Mouse (Mus musculus) megakaryocyte, adult 5-6 weeks (primary cell): Measurements from ENCODE around the gene Tnpo3. TPM values are rescaled to one million over a fixed set of nuclear protein-coding genes. Genes with fewer than 3 reads are reported as not detected.
"Not testable (repeated sequence)": the region's sequence is repeated elsewhere in the genome, so short reads cannot be mapped to it uniquely, and the experiment has no call there.

Experiments
- ATAC-seq: 2 replicates; pipeline ENCODE4 v1.8.0; 2016; ENCODE audit warnings: mild to moderate bottlenecking, inconsistent platforms; ENCODE audit not compliant: poor library complexity, severe bottlenecking
- total RNA-seq, 2 experiments: library from RNA; stranded (forward) in 1 of 2; stranded (reverse) in 1 of 2; fragments of 153-499, 151-499 nt in 1 of 2; fragments of 221-1000, 200-1000 nt in 1 of 2; gene quantifications; 2 replicates each; pipeline versions ENCODE4 v1.2.3 to v1.2.4; 2015 to 2017

Gene Tnpo3
- total RNA-seq, 2 experiments from 2014 or later, result 50.3 to 54.6 TPM

- ATAC-seq, result no peak
Measured at GRCm38 (mm10) chr6:29622273-29622672, 12.6 kb upstream of the Tnpo3 start.

DNA sequence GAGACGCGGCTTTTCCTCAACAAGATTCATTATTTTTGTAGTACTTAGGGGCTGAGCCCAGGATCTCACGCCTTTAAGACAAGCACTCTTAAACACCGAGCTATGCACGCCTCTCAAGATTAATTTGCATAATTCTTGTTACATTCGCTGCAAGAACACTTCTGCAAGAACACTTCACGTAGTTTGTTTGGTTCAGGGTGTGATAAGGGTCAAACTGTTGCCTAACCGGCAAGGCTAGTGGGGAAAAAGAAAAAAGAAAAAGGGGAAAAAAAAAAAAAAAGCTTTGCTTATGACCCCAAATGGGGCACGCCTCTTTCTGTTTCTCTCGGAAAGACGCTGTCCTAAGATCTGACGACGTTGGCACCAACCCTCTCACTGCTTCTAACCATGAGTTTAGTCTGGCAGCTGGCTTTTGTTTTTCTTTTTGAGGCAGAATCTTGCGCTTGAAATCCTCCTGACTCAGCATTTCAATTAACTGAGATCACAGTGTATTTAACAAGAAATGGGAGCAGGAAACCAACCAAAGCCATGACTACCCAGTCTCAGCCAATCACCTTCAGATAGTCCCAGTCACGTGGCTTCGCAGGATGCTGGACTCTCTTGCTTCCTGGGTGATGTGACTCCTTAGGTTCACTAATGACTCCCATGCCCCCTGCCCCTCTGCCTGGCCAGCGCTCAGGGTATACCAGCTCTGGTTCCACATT is 11.3 kb upstream of the Tnpo3 start:
- no peak for ATAC-seq

DNA sequence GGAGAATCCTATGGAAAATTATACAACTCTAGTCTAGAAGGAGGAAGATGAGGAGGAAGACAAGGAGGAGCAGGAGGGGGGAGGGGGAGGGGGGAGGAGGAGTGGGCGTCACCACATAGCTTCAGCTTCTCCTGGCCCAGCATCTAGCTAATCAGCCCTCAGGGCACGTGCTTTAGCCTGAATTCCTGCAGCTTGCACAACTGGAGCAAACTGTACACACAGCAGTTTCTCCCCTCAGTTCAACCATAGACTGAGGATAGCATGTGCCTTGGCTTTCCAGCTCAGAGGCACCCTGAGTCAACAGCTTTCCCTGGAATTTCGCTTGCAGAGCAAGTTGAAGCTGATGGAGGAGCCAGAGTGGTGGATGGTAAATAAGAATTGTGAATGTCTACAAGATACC is 10.5 kb upstream of the Tnpo3 start:
- ATAC-seq, result no peak

DNA sequence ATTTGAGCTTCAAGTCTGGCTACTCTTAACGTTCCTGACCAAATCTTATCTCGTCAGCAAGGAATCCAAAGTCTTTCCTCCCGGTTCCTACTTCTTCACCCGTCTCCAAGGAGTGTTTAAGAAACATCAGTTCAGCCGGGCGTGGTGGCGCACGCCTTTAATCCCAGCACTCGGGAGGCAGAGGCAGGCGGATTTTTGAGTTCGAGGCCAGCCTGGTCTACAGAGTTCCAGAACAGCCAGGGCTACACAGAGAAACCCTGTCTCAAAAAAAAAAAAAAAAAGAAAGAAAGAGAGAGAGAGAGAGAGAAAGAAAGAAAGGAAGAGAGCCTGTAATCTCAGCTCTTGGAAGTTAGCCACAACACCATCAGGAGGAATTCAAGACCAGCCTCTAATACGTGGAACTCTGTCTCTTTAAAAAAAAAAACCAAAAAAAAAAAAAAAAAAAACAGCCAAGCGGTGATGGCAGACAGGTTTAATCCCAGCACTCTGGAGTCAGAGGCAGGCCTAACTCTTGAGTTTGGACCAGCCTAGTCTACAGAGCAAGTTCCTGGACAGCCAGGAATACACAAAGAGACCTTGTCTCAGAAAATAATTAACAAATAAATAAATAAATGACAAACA is 443 bp upstream of the Tnpo3 start:
- ATAC-seq, result not testable (repeated sequence)

- ATAC-seq, result no peak
Measured at GRCm38 (mm10) chr6:29600188-29600587, 9.5 kb downstream of the Tnpo3 start.

DNA sequence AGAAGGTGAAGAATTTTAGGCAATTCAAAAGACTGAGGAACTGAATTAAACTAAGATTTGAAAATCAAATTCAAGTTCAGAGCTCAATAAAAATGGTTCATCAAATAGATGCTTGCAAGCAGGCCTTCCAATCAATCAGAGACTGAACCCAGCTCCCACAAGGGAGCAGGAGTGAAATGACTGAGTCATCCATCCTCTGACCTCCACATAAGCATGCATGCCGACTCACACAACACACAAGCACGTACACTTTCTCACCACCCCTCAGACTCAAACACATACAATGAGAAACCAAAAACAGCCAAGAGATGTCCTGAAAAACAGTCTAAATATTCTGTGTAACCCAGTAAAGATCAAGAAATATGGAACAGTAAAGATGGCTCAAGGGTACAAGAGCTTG is 14.0 kb downstream of the Tnpo3 start:
- no peak for ATAC-seq

DNA sequence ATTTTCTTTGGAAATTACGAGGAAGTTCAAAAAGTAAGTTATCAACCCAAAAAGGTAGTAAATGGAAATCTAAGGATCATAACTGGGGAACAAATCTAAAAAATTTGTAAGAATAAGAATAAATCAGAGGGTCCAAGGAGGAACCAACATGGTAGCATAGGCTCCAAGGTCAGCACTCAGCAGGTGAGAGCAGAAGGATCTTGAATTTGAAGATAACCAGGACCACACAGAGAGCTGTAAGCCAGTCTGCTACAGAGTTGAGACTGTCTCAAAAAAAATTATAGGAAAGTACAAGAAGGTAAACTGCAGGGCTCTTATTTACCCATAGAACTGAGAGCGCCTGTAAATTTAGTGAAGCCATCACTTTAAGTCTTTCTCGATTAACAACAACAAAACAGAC is 28.5 kb downstream of the Tnpo3 start:
- no peak for ATAC-seq

GRCm38 (mm10) chr6:29580770-29581169 is 28.9 kb downstream of the Tnpo3 start:
- no peak for ATAC-seq

DNA sequence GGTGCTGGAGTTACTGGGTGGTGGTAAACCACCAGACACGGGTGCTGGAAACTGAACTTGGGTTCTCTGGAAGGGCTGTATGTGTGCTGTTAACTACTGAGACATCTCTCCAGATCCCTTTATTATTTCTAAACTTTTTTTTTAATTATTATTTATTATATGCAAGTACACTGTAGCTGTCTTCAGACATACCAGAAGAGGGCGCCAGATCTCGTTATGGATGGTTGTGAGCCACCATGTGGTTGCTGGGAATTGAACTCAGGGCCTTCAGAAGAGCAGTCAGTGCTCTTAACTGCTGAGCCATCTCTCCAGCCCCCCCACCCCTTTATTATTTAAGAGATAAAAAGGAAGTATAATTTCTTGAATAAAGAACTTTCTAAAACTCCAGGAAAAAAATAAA is 33.3 kb downstream of the Tnpo3 start:
- ATAC-seq, result not testable (repeated sequence)

- no peak for ATAC-seq
Measured at GRCm38 (mm10) chr6:29557112-29557511, 52.6 kb downstream of the Tnpo3 start.

DNA sequence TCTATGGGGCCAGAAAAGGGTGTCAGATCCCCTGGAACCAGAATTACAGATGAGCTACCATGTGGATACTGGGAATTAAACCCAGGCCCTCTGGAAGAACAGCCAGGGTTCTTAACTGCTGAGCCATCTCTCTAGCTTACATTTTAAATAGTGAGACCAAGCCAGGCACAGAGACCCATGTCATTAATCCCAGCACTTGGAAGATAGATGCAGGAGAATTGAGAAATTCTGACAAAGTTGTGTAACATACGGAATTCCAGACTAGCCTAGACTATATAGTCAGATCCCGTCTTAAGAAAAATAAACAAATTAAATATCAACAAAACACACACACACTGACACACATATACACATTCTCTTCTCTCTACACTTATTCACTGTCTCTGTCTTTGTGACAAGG is 57.2 kb downstream of the Tnpo3 start:
- ATAC-seq, result no peak

- ATAC-seq, result no peak
Measured at GRCm38 (mm10) chr6:29548086-29548485, 61.6 kb downstream of the Tnpo3 start.

DNA sequence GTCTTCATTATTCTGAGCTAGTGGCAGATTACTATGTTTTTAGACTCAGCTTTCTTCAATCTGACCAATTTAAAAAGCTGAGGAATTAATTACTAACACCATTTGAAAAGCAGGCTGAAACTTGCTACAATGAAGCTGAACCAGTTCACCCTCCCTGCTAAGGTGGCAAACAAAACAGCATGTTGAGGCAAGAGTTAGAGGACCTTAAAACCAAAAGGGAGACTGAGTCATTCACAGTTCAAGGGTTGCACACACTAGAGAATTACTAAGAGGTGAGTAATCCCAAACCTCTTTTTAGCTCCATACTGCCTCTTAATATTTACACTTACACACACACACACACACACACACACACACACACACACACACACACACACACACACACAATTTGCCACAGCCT is 62.1 kb downstream of the Tnpo3 start:
- no peak for ATAC-seq

GRCm38 (mm10) chr6:29545611-29546010 is 64.1 kb downstream of the Tnpo3 start:
- no peak for ATAC-seq

GRCm38 (mm10) chr6:29540956-29541355 is 68.7 kb downstream of the Tnpo3 start:
- ATAC-seq, result no peak

- no peak; the same call in 1 of the 2 replicates for ATAC-seq
Measured at GRCm38 (mm10) chr6:29540223-29540622, 69.5 kb downstream of the Tnpo3 start.

DNA sequence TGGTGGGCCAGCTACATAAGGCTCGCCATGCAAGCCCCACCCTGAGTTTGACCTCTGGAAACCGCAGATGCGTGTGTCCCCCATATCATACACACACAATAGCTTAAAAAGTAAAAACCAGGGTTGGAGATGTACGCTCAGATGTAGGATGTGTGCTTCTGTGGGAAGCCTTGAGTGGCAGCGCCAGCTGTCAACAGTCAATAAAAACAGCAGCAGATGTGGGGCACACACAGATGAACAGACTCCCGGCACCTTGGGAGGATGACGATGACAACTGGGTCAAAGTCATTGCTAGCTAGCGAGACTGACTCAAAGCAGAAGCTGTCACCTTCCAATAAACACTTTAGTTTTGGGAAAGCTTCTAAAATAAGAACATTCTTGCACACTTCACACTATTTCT is 70.2 kb downstream of the Tnpo3 start:
- no peak for ATAC-seq

GRCm38 (mm10) chr6:29537221-29537620 is 72.5 kb downstream of the Tnpo3 start:
- no peak for ATAC-seq

DNA sequence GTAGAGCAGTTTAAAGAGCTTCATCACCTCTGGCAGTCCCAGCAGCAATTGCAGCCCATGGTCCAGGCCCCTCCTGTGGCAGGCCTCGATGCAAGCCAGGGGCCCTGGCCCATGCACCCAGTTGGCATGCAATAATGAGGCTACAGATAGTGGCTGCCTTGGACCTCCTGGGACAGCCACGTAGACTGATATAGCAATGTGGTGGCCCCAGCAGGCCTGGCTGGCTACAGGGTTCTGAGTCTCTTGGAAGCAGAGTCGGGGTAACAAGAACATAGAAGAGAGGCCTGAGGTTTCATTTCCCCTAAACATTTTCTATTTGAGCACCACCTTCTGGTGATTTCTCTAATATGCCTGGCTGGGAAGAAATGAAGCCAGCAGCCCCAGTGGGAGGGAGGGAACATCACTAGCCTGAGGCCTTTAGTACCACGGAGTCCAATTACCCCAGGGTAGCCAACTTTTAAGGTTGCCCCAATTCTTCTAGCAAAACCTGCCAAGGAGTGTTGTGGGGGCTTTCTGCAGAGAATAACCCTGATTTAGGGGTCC is 73.0 kb downstream of the Tnpo3 start:
- ATAC-seq, result peak; percentile 73

DNA sequence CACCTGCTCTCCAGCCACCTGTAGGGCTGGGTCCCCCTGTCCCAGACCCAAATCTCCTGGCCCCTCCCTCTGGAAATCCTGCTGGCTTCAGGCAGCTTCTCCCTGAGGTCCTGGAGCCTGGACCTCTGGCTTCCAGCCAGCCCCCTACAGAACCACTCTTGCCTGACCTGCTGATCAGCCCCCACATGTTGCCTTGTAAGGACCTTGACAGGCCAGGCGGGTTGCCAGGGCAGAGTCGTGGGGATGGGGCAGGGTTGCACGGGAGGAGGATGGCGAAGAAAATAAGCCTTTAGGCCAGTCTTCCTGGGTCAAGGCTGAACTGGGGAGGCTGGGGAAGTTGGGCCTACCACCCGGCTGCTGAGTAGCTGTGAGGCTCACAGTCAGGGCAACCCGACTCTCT is 74.4 kb downstream of the Tnpo3 start:
- no peak for ATAC-seq

- no peak for ATAC-seq
Measured at GRCm38 (mm10) chr6:29530050-29530449, 79.6 kb downstream of the Tnpo3 start.

DNA sequence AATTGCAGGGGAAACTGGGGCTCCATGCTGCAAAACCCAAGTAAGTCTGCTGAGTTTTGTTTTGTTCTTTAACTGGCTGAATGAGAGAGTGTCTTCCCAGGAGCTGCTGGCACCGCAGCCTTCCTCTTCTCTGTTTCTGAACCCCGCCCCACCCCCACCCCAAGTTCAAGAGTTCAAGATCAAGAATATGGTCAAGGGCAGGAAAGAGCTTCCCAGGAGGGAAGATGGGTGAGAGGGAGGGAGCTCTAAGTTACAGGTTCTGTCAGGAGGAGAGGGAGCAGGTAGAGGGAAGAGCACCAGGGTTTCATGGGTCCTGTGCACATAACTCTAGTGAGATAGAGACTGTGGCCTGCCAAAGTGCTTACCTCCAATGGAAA is 80.3 kb downstream of the Tnpo3 start:
- 0 out of 2 replicates have a peak, but pooled peaks have one; percentile 12 for ATAC-seq
